Mouse (Mus musculus) CD4-positive, CD25-positive, alpha-beta regulatory T cell, adult 2 months (primary cell): ENCODE results near the gene Gm20924.
"Not testable (repeated sequence)": the region's sequence is repeated elsewhere in the genome, so short reads cannot be mapped to it uniquely, and the experiment has no call there.

Experiments used
- DNase-seq: peaks from one replicate; pipeline ENCODE4 v3.0.0-alpha.2; 2012; ENCODE audit warnings: low read depth, low spot score

The Gm20924 gene

GRCm38 (mm10) chrY:65207427-65207826 is at the start of gene Gm20924:
TSS of gene Gm20924 (minus strand) at chrY:65207527.
- DNase-seq = not testable (repeated sequence)
